Mouse (Mus musculus) yolk sac, embryonic 10.5 days (tissue): ENCODE data around the gene Tet1.
"Not testable (repeated sequence)": the region's sequence is repeated elsewhere in the genome, so short reads cannot be mapped to it uniquely, and the experiment has no call there.

Experiments used
- DNase-seq: peaks from one replicate; pipeline ENCODE4 v3.0.0-alpha.2; 2017; ENCODE audit warnings: low spot score

Tet1 gene

GRCm38 (mm10) chr10:62908896-62909295 lies at the start of gene Tet1:
Gene Tet1 (minus strand): TSS chr10:62908996.
- not testable (repeated sequence) for DNase-seq

- no peak for DNase-seq
Observed at GRCm38 (mm10) chr10:62948551-62948950, 39.8 kb upstream of the Tet1 start.

GRCm38 (mm10) chr10:62946738-62947471 lies 38.1 kb upstream of the Tet1 start, which contains the start of gene Dna2:
Gene Dna2 (plus strand): TSS chr10:62947026.
- peak; percentile 84 for DNase-seq

GRCm38 (mm10) chr10:62944975-62945580 lies 36.3 kb upstream of the Tet1 start:
- no peak for DNase-seq

DNA sequence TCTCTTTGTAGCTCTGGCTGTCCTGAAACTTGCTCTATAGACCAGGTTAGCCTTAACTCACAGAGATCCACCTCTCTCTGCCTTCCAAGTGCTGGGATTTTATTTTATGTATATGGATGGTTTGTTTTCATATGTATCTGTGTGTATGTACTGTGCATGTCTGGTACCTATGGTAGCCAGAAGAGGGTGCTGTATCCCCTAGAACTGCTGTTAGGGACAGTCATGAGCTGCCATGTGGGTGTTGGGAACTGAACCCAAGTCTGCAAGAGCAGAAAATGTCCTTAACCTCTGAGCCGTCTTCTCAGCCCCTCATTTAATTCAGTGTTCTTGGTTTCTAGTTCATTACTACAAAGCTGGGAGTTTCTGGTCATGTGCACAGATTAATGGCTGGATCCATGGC lies 23.6 kb upstream of the Tet1 start:
- DNase-seq, result no peak

DNA sequence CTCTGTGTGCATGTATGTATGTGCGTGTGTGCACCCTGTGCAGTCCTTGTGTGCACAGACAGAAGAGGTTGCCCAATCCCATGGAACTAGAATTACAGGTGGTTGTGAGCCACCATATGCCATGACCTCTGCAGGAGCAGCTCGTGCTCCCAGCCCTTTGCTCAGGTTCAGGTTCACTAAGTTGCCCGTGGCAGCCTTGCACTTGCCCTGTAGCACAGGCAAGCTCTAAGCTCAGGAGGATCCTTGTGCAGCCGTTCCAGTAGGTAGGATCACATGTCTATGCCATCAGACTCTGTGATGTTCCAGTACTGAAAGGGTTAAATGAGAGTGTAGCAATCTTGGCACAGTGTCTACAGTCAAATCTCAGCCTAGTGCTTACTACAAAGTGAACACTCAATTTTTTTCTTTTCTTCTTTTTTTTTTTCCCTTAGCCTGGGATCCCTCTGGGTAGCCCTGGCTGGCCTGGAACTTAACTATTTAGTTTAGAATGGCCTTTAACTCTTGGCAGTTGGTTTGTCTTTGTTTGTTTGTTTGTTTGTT lies 15.4 kb upstream of the Tet1 start:
- no peak for DNase-seq

DNA sequence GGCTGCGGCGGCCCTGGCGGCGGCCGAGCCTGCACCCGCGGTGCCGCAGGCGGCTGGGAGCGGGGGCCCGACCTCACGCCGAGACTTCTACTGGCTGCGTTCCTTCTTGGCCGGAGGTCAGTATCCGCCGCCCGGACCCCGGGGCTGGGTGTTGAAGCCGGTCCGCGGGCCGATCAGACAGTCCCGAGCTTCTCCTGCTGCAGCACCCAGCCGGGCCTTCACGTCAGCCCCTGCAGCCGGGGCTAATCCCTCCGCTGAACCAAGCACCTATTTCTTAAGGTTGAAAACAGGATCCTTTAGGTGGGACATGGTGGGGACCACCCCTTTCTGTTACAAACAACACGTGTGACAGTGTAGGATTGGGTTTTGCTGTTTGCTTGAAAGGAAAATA lies 12.0 kb upstream of the Tet1 start:
- DNase-seq, result no peak

GRCm38 (mm10) chr10:62919925-62920765 lies 11.3 kb upstream of the Tet1 start, which contains the start of gene Slc25a16:
Gene Slc25a16 (plus strand): TSS chr10:62920633.
- DNase-seq, result peak; percentile 92

- no peak for DNase-seq
Observed at GRCm38 (mm10) chr10:62918985-62919384, 10.2 kb upstream of the Tet1 start.

GRCm38 (mm10) chr10:62911120-62911519 lies 2.3 kb upstream of the Tet1 start:
- no peak for DNase-seq

GRCm38 (mm10) chr10:62906336-62906735 lies 2.5 kb downstream of the Tet1 start:
- DNase-seq, result no peak

DNA sequence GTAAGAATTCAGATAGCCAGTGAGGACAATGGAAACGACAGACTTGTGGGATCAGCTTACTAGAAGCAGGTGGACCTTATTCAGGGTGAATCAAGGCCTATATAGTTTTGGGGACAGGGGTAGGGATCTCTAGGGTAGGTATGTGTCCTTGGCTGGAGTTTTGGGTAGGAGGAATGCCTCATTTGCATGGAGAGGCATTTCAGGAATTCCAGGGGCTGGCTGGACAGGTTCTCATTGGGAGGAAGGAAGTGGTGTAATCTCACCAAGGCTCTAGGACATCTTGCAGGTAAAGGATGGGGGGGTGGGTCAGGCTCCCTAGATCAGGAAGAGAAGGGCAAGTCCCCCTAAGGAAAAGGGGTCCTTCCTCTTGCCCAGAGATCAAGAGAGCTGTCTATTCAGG lies 6.0 kb downstream of the Tet1 start:
- no peak for DNase-seq

DNA sequence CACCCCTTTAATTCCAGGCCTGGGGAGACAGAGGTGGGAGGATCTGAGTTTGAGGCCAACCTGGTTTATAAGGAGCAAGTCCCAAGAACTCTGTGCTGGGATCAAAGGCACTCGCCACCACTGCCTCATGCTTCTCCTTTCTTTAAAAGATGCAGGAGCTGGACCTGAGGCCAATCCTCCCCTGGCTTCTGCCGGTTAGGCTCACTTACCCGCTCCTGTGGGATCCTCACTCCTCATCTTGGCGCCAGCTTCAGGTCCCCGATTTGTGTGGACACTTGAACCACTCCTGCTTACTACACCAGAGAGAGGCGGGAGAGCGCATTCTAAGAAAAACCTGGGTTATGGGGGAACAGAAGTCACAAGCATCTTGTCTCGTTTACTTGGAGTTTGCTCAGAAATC lies 7.0 kb downstream of the Tet1 start:
- no peak for DNase-seq

DNA sequence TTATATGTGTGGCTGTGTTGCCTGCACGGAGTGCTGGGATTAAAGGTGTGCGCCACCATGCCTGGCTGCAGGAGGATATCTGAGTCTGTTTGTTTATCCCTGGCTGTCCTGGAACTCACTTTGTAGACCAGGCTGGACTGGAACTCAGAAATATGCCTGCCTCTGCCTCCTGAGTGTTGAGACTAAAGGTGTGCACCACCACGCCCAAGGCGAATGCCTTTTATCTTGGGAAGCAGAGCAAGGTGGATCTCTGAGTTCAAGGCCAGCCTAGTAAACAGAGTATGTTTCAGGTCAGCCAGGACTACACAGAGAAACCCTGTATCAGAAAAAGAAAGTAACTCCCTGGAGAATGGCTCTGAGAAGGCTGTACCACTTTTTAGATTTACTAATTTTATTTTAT lies 8.7 kb downstream of the Tet1 start:
- no peak for DNase-seq

DNA sequence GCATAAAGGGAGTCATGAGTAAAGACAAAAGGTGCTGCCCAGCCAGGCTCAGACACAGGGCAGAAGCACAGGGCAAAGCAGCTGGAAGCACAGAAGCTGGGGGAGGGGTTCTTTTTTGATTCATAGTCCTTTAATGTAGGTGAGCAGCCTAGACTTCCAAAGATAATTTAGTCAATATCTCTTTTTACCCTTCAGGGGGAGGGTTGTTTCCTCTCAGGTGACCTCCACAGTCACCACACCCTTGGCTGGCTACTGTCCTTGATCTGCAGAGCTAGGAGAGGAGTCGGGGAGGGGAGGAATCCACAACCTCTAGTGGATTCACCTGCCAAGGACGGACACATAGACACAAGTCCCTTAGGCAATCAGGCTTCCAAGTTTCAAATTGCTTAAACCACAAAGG lies 10.7 kb downstream of the Tet1 start:
- no peak for DNase-seq

DNA sequence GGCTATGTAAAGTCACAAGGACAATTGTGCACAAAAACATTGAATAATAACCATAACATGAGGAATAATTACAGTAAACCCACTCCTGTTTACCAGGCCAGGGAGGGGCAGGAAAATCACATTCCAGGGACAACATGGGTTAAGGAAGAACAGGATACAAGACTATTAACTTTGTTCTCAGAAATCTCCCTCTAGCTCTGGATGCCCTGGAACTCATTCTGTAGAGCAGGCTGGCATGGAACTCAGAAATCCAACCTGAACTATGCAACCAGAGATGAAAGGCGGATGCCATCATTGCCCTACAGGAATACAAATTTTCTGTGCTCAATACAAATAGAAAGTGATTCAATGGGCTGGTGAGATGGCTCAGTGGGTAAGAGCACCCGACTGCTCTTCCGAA lies 11.4 kb downstream of the Tet1 start:
- no peak for DNase-seq

DNA sequence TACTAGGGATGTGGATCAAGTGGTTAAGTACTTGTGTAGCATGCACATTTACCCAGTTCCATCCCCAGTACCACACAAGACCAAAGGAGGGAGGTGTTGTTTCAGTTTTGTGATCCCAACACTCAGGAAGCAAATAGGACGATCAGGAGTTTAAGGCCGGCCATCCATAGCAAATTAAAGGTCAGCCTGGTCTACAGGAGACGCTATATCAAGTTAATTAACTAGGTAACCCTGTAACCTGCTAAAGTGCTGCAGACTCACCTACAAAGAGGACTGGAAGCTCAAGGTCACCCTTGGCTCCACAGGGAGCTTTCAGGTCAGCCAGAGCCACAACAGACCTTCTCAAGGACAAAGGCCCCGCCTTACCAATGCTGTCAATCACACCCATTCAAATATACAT lies 12.0 kb downstream of the Tet1 start:
- no peak for DNase-seq

DNA sequence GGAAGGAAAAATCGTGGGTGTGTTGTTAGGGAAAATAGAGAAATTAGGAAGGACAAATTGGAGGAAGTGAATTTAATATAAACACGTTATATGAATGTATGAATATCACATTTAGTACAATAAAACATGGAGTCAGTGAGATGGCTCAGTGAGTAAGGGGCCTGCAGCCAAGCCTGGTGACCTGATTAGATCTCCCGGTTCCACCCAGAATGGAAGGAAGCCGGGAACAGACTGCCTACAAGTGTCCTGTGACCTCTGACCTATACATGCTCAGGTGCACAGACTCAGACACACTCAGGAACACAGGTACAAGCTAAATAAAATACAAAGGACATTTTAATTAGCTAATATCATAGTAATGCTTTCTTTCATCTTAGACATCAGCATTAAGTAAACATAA lies 12.8 kb downstream of the Tet1 start:
- DNase-seq, result no peak

GRCm38 (mm10) chr10:62895386-62895785 lies 13.4 kb downstream of the Tet1 start:
- DNase-seq, result no peak

DNA sequence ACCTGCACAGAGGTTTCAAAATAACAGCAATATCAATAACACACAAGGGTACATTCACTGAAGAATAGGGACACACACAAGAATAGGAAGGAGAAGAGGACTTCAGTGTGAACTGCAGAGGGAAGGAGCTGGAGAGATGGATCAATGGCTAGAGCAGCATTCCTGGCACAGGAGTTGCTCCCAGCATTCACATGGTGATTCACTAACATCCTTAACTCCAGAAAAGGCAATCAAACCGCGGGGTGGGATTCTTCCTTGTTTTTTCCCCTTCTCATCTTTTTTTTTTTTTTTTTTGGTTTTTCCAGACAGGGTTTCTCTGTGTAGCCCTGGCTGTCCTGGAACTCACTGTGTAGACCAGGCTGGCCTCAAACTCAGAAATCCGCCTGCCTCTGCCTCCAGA lies 14.3 kb downstream of the Tet1 start:
- no peak for DNase-seq

DNA sequence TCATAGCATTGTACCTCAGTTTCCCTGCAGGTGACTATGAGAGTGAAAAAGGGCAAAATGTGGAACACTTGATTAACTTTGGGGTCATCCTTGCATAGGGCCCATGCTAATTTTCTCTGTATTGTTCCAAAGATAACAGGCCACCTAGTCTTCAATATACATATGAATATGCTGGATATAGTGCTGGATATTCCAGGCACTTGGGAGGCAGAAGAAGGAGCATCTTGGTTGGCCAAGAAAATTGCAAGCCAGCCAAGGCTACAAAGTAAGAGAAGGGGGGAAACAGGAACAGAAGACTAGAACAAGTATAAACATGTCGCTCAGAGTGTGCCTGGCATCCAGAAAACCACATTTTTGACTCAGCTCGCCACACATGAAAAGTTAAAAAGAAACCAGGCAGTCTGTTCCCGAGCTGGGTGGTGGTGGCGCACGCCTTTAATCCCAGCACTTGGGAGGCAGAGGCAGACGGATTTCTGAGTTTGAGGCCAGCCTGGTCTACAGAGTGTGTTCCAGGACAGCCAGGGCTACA lies 15.4 kb downstream of the Tet1 start:
- no peak for DNase-seq

DNA sequence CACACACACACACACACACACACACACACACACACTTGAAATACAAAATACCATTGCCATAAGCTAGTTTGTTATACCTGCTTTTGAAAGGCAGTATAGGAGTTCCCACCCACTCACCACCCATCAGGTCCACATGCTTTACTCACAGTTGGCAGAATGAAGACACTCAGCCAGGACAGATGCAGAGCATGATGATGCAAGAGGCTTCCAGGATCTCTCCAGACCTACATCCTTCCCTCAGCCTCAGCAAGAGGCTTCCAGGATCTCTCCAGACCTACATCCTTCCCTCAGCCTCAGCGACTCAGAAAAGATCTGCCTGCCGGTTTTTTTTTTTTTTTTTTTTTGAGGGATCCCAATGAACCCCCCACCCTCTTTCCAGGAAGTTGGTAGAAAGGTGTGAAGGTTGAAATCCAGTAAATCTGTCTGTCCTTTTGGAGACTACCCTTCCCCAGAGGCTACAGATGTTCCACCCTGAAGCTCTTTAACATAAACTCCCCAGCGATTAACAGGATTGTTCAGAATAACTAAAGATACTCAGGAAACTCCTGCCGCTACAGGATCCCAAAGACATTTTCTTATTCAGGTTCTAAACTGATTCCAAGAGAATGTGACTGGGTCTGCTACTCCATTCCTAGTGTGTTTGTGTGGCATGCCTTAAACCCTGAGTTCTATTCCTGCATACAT lies 16.1 kb downstream of the Tet1 start:
- DNase-seq, result no peak
